Mouse (Mus musculus) spleen, adult 2 months (tissue): ENCODE measurements at regions not wholly inside any gene's neighbourhood (a gene's known extent, or its start where the extent isn't known, plus 50 kb on each side); places are given as distances from the start of the nearest gene placed in this dataset.

Source experiments
- DNase-seq, 2 experiments: peaks; one replicate each; pipeline versions ENCODE4 v3.0.0 to v3.0.0-alpha.2; 2012 to 2021; ENCODE audit warnings: low spot score in 2 of 2, low read depth in 1 of 2
- H3K27ac ChIP-seq: fragments of 200-500 bp; 2 replicates; pipeline ENCODE4 v1.5.1; 2012; ENCODE audit warnings: low read length, inconsistent platforms; ENCODE audit not compliant: insufficient read depth
- H3K27me3 ChIP-seq: fragments of 200-500 bp; 2 replicates; pipeline ENCODE4 v1.6.1; 2012; ENCODE audit warnings: mild to moderate bottlenecking, moderate library complexity, low read length, inconsistent platforms; ENCODE audit not compliant: control insufficient read depth, insufficient read depth
- H3K36me3 ChIP-seq: fragments of 200-500 bp; 2 replicates; pipeline ENCODE4 v1.6.1; 2012; ENCODE audit warnings: mild to moderate bottlenecking, low read length, inconsistent platforms; ENCODE audit not compliant: control insufficient read depth, insufficient read depth
- H3K4me1 ChIP-seq: fragments of 200-500 bp; 2 replicates; pipeline ENCODE4 v1.6.1; 2011; ENCODE audit warnings: inconsistent platforms; ENCODE audit not compliant: control insufficient read depth, insufficient read depth, insufficient read length
- H3K4me3 ChIP-seq: fragments of 200-500 bp; 2 replicates; pipeline ENCODE4 v1.5.1; 2011; ENCODE audit warnings: mild to moderate bottlenecking, inconsistent platforms; ENCODE audit not compliant: insufficient read depth, insufficient read length; ENCODE audit errors: extremely low read depth
- CTCF ChIP-seq: fragments of 200-500 bp; IDR thresholded peaks from 2 replicates; pipeline ENCODE4 v1.5.1; 2011; ENCODE audit warnings: mild to moderate bottlenecking, inconsistent platforms; ENCODE audit not compliant: insufficient read depth, insufficient read length, insufficient replicate concordance; ENCODE audit errors: extremely low read depth
- POLR2A ChIP-seq: fragments of 200-500 bp; IDR thresholded peaks from 2 replicates; pipeline ENCODE4 v1.6.1; 2011; ENCODE audit warnings: low read depth, low read length, inconsistent platforms
- WGBS: fragments of 180-500 bp; shearing (Covaris S2); methylation state at CpG from one replicate; pipeline ENCODE4 v1.1.7; 2018; 5-methylcytosine and 5-hydroxymethylcytosine counted together

GRCm38 (mm10) chr15:61553081-61553680 lies 630.4 kb upstream of the A1bg start:
- Histone ChIP-seq H3K27ac (no peak overlapping the region), H3K4me1 (peaks cover 3% of the 10 kb centered on the region; the same call in 1 of the 2 replicates), H3K36me3 (no peaks in the 10 kb centered on the region), H3K4me3 (no peak overlapping the region), H3K27me3 (no peaks in the 10 kb centered on the region)
- 87% methylated on average over 8 of the region's 8 CpGs for WGBS
- no peak for DNase-seq
- TF ChIP-seq CTCF (no peak), POLR2A (no peak)

- Histone ChIP-seq H3K36me3 (no peaks in the 10 kb centered on the region), H3K27me3 (no peaks in the 10 kb centered on the region), H3K27ac (no peak overlapping the region), H3K4me1 (peaks cover 3% of the 10 kb centered on the region; the same call in 1 of the 2 replicates), H3K4me3 (no peak overlapping the region)
- TF ChIP-seq CTCF, result no peak
- no peak for TF ChIP-seq POLR2A
- DNase-seq, result no peak
- WGBS, result 90% methylated on average over 5 of the region's 5 CpGs
These were observed 628.4 kb upstream of the A1bg start for GRCm38 (mm10) chr15:61551206-61551605.

- Histone ChIP-seq H3K27me3 (no peaks in the 10 kb centered on the region), H3K27ac (no peak overlapping the region), H3K4me1 (peaks cover 8% of the 10 kb centered on the region; the same call in 1 of the 2 replicates), H3K4me3 (no peak overlapping the region), H3K36me3 (no peaks in the 10 kb centered on the region)
- no peak for DNase-seq
- 68% methylated on average over 4 of the region's 4 CpGs for WGBS
- no peak for TF ChIP-seq POLR2A
- TF ChIP-seq CTCF, result no peak
These were observed 625.6 kb upstream of the A1bg start for GRCm38 (mm10) chr15:61548400-61548799.

GRCm38 (mm10) chr15:61546608-61547007 lies 623.8 kb upstream of the A1bg start:
- H3K27ac ChIP-seq, result no peak overlapping the region
- peaks cover 11% of the 10 kb centered on the region; the same call in 1 of the 2 replicates for H3K4me1 ChIP-seq
- H3K4me3 ChIP-seq, result no peak overlapping the region
- 17% methylated on average over 3 of the region's 3 CpGs for WGBS
- H3K36me3 ChIP-seq, result no peaks in the 10 kb centered on the region
- H3K27me3 ChIP-seq, result no peaks in the 10 kb centered on the region
- peak in 1 of 2 experiments; percentile 73 for DNase-seq
- TF ChIP-seq CTCF (no peak), POLR2A (no peak)

DNA sequence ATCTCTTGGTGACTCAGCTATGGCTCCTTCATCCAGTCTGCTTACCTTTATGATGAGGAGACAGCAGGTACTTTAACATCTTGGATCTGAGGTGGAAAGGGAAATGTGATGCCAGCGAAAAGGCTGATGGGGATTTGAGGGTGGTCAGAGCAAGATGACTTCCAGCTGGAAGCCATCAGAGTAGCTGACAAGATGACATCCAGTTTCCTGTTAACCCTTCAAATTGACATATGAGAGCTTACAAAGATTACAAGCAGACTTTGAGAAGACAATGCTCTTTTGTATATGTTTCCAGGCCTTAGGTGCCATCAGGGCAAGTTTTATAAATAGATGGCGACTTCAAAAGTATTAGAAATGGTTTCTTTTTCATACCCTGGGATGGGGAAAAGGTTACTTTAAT lies 621.3 kb upstream of the A1bg start:
- TF ChIP-seq CTCF, result no peak
- no peak for TF ChIP-seq POLR2A
- H3K27ac ChIP-seq, result no peak overlapping the region
- peaks cover 17% of the 10 kb centered on the region; the same call in 1 of the 2 replicates for H3K4me1 ChIP-seq
- no peaks in the 10 kb centered on the region for H3K36me3 ChIP-seq
- 81% methylated on average over 2 of the region's 2 CpGs for WGBS
- no peak for DNase-seq
- no peak overlapping the region for H3K4me3 ChIP-seq
- no peaks in the 10 kb centered on the region for H3K27me3 ChIP-seq

DNA sequence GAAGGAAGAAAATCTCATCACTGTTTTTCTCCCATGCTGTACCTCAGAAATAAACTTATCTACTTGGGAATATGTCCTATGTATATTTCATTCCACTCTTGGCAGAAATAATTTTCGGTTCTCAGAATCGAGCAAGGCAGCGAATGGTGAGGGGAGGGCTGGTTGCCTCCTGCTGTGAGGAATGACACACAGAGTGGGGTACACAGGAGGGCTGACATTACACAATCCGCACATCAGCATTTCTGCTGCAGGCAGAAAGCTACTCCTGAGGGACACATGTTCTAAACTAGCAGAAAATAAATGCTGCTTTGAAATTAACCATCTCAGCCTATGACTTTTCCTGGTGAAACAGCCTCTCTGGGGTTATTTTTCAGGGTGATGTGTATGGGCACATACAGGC lies 618.8 kb upstream of the A1bg start:
- peak overlapping the region; percentile 42 for H3K27ac ChIP-seq
- peaks cover 16% of the 10 kb centered on the region; the same call in 1 of the 2 replicates for H3K4me1 ChIP-seq
- no peak overlapping the region for H3K4me3 ChIP-seq
- 92% methylated on average over 4 of the region's 4 CpGs for WGBS
- no peaks in the 10 kb centered on the region for H3K27me3 ChIP-seq
- DNase-seq, result no peak
- TF ChIP-seq POLR2A, result no peak
- TF ChIP-seq CTCF, result no peak
- no peaks in the 10 kb centered on the region for H3K36me3 ChIP-seq

DNA sequence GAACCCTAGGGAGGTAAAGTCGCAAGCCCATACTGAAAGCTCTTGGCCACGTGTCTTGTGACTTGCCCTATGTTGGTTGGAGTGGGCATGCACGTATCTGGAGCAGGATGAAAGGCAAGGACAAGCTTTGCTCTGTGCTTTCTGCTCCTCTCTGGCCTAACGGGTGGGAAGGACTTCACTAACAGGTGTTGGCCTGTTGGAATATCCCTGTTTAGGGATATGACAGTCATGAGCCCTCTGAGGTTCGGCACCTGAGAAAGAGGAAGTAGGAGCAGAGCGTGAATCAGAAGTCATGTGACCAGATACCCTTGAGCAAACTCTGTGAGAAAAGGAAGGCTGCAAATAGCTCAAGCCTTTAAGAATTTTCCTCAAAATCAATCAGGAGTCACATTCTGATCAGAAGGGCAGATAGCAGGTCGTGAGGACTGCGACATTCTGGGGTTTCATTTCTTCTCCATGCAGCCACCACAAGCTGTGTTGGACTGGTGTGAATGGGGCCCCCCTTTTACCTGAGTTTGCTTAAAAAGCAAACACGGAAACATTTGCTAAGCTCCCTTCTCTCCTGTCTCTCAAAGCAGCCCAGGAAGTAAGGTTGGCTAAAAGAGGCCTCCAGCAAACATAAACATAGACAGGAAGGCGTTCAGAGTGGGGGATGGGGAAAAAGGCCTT lies 618.1 kb upstream of the A1bg start:
- H3K4me3 ChIP-seq, result no peak overlapping the region
- H3K27me3 ChIP-seq, result no peaks in the 10 kb centered on the region
- peak; percentile 33 to 84 for DNase-seq
- peak overlapping the region; percentile 78 for H3K27ac ChIP-seq
- peaks cover 16% of the 10 kb centered on the region; the same call in 1 of the 2 replicates for H3K4me1 ChIP-seq
- TF ChIP-seq POLR2A (no peak), CTCF (no peak)
- WGBS, result 18% methylated on average over 10 of the region's 10 CpGs
- H3K36me3 ChIP-seq, result no peaks in the 10 kb centered on the region
